Mouse (Mus musculus) neutrophil, adult 59 days (primary cell): ENCODE measurements around the gene Olfr90. TPM values are rescaled to one million over a fixed set of nuclear protein-coding genes. Genes with fewer than 3 reads are reported as not detected.

Experiments used
- total RNA-seq, 2 experiments: library from RNA; stranded (reverse); gene quantifications; 1 replicate in 1 of 2; 2 replicates in 1 of 2; pipeline ENCODE4 v1.2.4; 2023

The Olfr90 gene
- total RNA-seq = not detected

DNA sequence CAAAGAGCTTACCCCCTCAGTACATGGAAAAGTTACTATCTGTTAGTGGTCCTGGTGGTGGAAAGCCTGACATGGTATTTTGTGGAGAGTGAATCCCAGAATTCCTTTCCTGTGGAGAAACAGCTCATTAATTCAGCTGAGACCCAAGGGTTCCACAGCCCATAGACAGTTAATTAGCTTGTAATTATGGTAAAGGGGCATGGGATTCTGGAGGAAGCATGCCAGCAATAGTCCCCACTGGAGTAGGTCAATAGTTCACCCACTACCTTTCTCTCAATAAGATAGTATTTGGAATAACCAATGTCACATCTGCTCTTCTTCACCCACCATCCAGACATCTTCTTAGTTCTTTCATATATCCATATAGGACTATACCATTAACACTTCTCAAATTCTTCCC is at the start of gene Olfr90:
Olfr90 (minus strand) TSS at position 101 of the 400 bp plus-strand sequence.

GRCm38 (mm10) chr17:37119988-37120387 is 31.7 kb upstream of the Olfr90 start, which contains the start of gene Olfr92:
Gene Olfr92 (minus strand): TSS chr17:37120088.

DNA sequence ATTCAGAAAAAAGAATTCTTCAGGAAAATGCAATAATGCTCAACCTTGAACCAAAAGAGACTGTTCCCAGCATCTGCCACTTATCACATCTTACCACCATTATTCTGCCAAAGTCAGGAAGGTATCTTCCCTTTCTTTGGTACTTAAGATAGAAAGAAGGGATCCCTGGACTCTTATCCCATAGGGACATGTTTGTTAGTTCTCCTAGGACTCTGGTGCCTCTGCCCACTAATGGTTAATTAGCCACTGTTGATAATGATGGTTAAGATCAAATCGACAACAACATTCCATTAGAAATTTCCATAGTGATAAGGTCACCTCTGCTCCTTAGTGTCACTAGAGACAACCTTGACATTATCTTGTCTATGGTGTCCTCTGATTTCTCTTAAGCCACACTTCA is 9.9 kb upstream of the Olfr90 start, which contains the start of gene Olfr91:
Olfr91 (minus strand) TSS at position 101 of the 400 bp plus-strand sequence.

DNA sequence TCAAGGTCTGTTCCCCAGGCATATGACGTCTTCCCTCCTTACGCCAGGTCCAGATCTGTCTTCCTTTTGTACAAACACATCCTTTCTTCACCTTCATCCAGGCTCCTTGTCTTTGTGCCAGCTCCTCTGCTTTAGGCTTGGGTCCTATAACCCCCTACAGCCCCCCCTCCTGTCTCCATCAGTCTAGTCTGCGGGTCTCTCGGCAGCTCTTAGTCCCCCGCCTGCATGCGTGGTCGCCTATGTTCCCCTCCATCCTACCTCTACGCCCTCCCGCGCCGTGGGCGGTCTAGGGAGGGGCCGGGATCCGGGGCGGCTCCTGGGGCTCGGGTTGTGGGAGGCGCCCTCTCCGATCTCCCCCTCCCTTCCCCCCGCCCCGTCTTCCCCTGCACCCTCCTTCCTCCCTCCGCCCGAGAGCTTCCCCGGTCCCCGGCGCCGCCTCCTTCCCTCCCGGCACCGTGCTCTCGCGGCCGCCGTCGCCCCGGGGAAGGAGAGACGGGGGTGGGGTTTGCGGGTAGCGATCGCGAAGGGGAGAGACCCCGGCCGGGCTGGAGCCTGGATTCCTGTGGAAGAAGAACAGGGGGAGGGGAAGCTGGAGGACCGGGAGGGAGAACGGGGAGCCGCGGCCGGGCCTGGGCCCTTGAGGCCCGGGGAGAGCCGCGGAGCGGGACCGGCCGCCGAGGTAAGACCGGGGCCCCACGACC is 42.5 kb downstream of the Olfr90 start, which contains the start of gene Gabbr1:
Gabbr1 (plus strand) TSS at position 356 of the 701 bp plus-strand sequence.

Other genes starting within 250 kb of the Olfr90 start
- not detected for gene Trim15, start 221.3 kb downstream of the Olfr90 start, total RNA-seq
- gene Trim10, start 218.9 kb downstream of the Olfr90 start, total RNA-seq = 1 to 10 TPM; 3.2 to 7.3 TPM
- not detected for gene Trim40, start 198.4 kb downstream of the Olfr90 start, total RNA-seq
- not detected for gene Trim31, start 190.4 kb downstream of the Olfr90 start, total RNA-seq
- gene Rnf39, start 145.6 kb downstream of the Olfr90 start, total RNA-seq = not detected
- gene Ppp1r11, start 136.8 kb downstream of the Olfr90 start, total RNA-seq = 10 to 100 TPM; 35.3 to 41.2 TPM
- 10 to 100 TPM; 30.2 to 31.6 TPM for gene Znrd1, start 129.9 kb downstream of the Olfr90 start, total RNA-seq
- gene Znrd1as, start 129.9 kb downstream of the Olfr90 start, total RNA-seq = 1 to 10 TPM in 1 of 2 experiments, under 1 TPM in 1; 0.71 to 1.4 TPM
- gene 2410137M14Rik, start 107.3 kb downstream of the Olfr90 start, total RNA-seq = not detected
- gene H2-M5, start 99.0 kb downstream of the Olfr90 start, total RNA-seq = not detected
- not detected for gene Zfp57, start 87.3 kb downstream of the Olfr90 start, total RNA-seq
- not detected for gene Mog, start 65.1 kb downstream of the Olfr90 start, total RNA-seq
- 100 to 1,000 TPM; 119 to 127 TPM for gene Gabbr1, start 42.5 kb downstream of the Olfr90 start, total RNA-seq
- gene Olfr91, start 9.8 kb upstream of the Olfr90 start, total RNA-seq = not detected
- not detected for gene Olfr92, start 31.6 kb upstream of the Olfr90 start, total RNA-seq
- gene Olfr93, start 73.0 kb upstream of the Olfr90 start, total RNA-seq = not detected
- gene Ubd, start 105.4 kb upstream of the Olfr90 start, total RNA-seq = not detected
- not detected for gene Olfr94, start 112.5 kb upstream of the Olfr90 start, total RNA-seq
- not detected for gene Olfr95, start 124.6 kb upstream of the Olfr90 start, total RNA-seq
- not detected for gene Olfr96, start 131.6 kb upstream of the Olfr90 start, total RNA-seq
- gene Olfr97, start 148.8 kb upstream of the Olfr90 start, total RNA-seq = not detected
- not detected for gene Olfr98, start 175.2 kb upstream of the Olfr90 start, total RNA-seq
- 1 to 10 TPM; 5.8 to 6.0 TPM for gene H2-M3, start 181.7 kb upstream of the Olfr90 start, total RNA-seq
- gene Olfr99, start 195.0 kb upstream of the Olfr90 start, total RNA-seq = not detected
- not detected for gene Olfr101, start 215.8 kb upstream of the Olfr90 start, total RNA-seq
- gene Olfr102, start 228.6 kb upstream of the Olfr90 start, total RNA-seq = not detected